Comparison of ENCODE assay signal across 12 mouse cellular contexts in the genomic region with DNA sequence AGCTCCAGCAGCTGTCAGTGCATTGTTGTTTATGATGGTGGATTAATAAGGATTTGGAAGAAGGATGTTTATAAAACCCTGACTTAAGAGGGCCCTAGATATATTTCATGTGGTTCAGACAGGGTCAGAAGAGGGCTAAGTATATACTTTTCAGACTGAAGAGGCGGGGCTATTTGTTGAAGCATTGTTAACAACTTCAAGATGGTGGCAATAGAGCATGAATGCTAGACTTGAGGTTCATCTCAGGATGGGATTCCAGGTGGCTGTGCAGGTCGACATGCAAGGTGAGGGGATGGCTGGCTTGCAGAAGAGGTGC.
"Had no signal": no experiment of that assay in that cellular context is flagged by ENCODE, and none has a peak within 500 bp of the region (broad histone marks: within the 10 kb centered on the region; RNA-seq: fewer than 3 reads in every experiment).

No protein-coding gene starts in this region.

- H3K9ac ChIP-seq: kidney, embryonic 15.5 days; liver, embryonic 13.5 days; liver, postnatal 0 days; lung, embryonic 15.5 days; midbrain, embryonic 12.5 days; neural tube, embryonic 13.5 days had no signal

- H3K4me2 ChIP-seq: kidney, embryonic 15.5 days; liver, embryonic 13.5 days; lung, embryonic 15.5 days; midbrain, embryonic 12.5 days; neural tube, embryonic 13.5 days had no signal

- ATAC-seq: liver, postnatal 0 days had no signal

- H3K27me3 ChIP-seq: kidney, embryonic 15.5 days; liver, embryonic 13.5 days; lung, embryonic 15.5 days; midbrain, embryonic 12.5 days; neural tube, embryonic 13.5 days had no signal

- H3K27ac ChIP-seq: kidney, embryonic 15.5 days; liver, embryonic 13.5 days; midbrain, embryonic 12.5 days; neural tube, embryonic 13.5 days had no signal

- H3K36me3 ChIP-seq: liver, embryonic 13.5 days; midbrain, embryonic 12.5 days; neural tube, embryonic 13.5 days had no signal

- H3K4me3 ChIP-seq: kidney, embryonic 15.5 days; liver, embryonic 13.5 days; lung, embryonic 15.5 days; midbrain, embryonic 12.5 days; neural tube, embryonic 13.5 days had no signal

- H3K4me1 ChIP-seq: neural tube, embryonic 13.5 days had no signal

- DNase-seq: kidney, adult 18-20 months; kidney, postnatal 36 days; liver; liver, embryonic 13.5 days; liver, postnatal 0 days; right cerebral cortex, postnatal 4 days; thymus, adult 18-20 months; thymus, postnatal 14 days had no signal

- H3K9me3 ChIP-seq: kidney, embryonic 15.5 days; liver, embryonic 13.5 days; lung, embryonic 15.5 days; midbrain, embryonic 12.5 days; neural tube, embryonic 13.5 days had no signal
